Mouse (Mus musculus): ENCODE measurements around the gene Kcna2. TPM values are rescaled to one million over a fixed set of nuclear protein-coding genes. Genes with fewer than 3 reads are reported as not detected.

Gene Kcna2
- total and polyA plus RNA-seq, 2 experiments from 2014 or later = 2.1 to 17.2 TPM

GRCm38 (mm10) chr3:107099866-107100265 is 1.1 kb upstream of the Kcna2 start:
- Histone ChIP-seq H3K4me1 (ENCODE audit: insufficient read depth, low read length) (peaks cover 28% of the 10 kb centered on the region), H3K27ac (no peak overlapping the region; the same call in 1 of the 2 replicates), H3K36me3 (ENCODE audit: insufficient read depth, low read length) (no peaks in the 10 kb centered on the region), H3K9ac (replicated peaks; ENCODE audit: low read length) (no peak overlapping the region), H3K4me2 (ENCODE audit: low read depth, low read length) (no peak overlapping the region), H3K4me3 (ENCODE audit: low read length) (no peak overlapping the region), H3K27me3 (ENCODE audit: insufficient read depth, low read length) (no peaks in the 10 kb centered on the region), H3K9me3 (ENCODE audit: low read length) (no peaks in the 10 kb centered on the region)
- WGBS = 34% methylated on average over 2 of the region's 2 CpGs
- ATAC-seq (no peak), DNase-seq (ENCODE audit: low spot score) (no peak)
- no peak for TF ChIP-seq CTCF (IDR thresholded peaks at IDR 0.05; ENCODE audit: low read depth)

- Histone ChIP-seq H3K9me3 (ENCODE audit: low read length) (no peaks in the 10 kb centered on the region), H3K4me3 (ENCODE audit: low read length) (peak overlapping the region; percentile 78), H3K27ac (peak overlapping the region; percentile 94), H3K9ac (replicated peaks; ENCODE audit: low read length) (peak overlapping the region; percentile 81), H3K4me2 (ENCODE audit: low read depth, low read length) (peak overlapping the region; percentile 84), H3K27me3 (ENCODE audit: insufficient read depth, low read length) (no peaks in the 10 kb centered on the region), H3K36me3 (ENCODE audit: insufficient read depth, low read length) (0 out of 2 replicates have a peak, but pooled peaks cover 2% of the 10 kb centered on the region), H3K4me1 (ENCODE audit: insufficient read depth, low read length) (peaks cover 43% of the 10 kb centered on the region)
- DNase-seq (ENCODE audit: low spot score) (peak; percentile 47), ATAC-seq (peak; percentile 58)
- TF ChIP-seq CTCF (IDR thresholded peaks at IDR 0.05; ENCODE audit: low read depth) = no peak
- under 1% methylated on average over 39 of the region's 41 CpGs for WGBS
Measured at GRCm38 (mm10) chr3:107101456-107101786, 475 bp downstream of the Kcna2 start.

- H3K9ac ChIP-seq (replicated peaks; ENCODE audit: low read length) = peak overlapping the region; percentile 81
- H3K4me1 ChIP-seq (ENCODE audit: insufficient read depth, low read length) = peaks cover 46% of the 10 kb centered on the region
- H3K9me3 ChIP-seq (ENCODE audit: low read length) = no peaks in the 10 kb centered on the region
- peak; percentile 51 for TF ChIP-seq CTCF (IDR thresholded peaks at IDR 0.05; ENCODE audit: low read depth)
- DNase-seq (ENCODE audit: low spot score) = peak; percentile 76
- peak overlapping the region; percentile 84 for H3K4me2 ChIP-seq (ENCODE audit: low read depth, low read length)
- H3K4me3 ChIP-seq (ENCODE audit: low read length) = peak overlapping the region; percentile 78
- ATAC-seq = peak; percentile 89
- H3K36me3 ChIP-seq (ENCODE audit: insufficient read depth, low read length) = 0 out of 2 replicates have a peak, but pooled peaks cover 4% of the 10 kb centered on the region
- WGBS = under 1% methylated on average over 50 of the region's 53 CpGs
- no peaks in the 10 kb centered on the region for H3K27me3 ChIP-seq (ENCODE audit: insufficient read depth, low read length)
- peak overlapping the region; percentile 94 for H3K27ac ChIP-seq
Measured at GRCm38 (mm10) chr3:107101787-107102651, 1.1 kb downstream of the Kcna2 start.

- TF ChIP-seq CTCF (IDR thresholded peaks at IDR 0.05; ENCODE audit: low read depth) = no peak
- WGBS = 71% methylated on average over 7 of the region's 7 CpGs
- H3K9ac ChIP-seq (replicated peaks; ENCODE audit: low read length) = peak overlapping the region; percentile 81
Measured at GRCm38 (mm10) chr3:107103041-107103440, 2.1 kb downstream of the Kcna2 start.

GRCm38 (mm10) chr3:107103462-107103861 is 2.5 kb downstream of the Kcna2 start:
- peak overlapping the region; percentile 84 for H3K4me2 ChIP-seq (ENCODE audit: low read depth, low read length)
- 87% methylated on average over 3 of the region's 3 CpGs for WGBS
- TF ChIP-seq CTCF (IDR thresholded peaks at IDR 0.05; ENCODE audit: low read depth) = no peak
- H3K9ac ChIP-seq (replicated peaks; ENCODE audit: low read length) = peak overlapping the region; percentile 81
- no peaks in the 10 kb centered on the region for H3K27me3 ChIP-seq (ENCODE audit: insufficient read depth, low read length)
- peaks cover 46% of the 10 kb centered on the region for H3K4me1 ChIP-seq (ENCODE audit: insufficient read depth, low read length)
- DNase-seq (ENCODE audit: low spot score) = no peak
- no peaks in the 10 kb centered on the region for H3K9me3 ChIP-seq (ENCODE audit: low read length)
- H3K4me3 ChIP-seq (ENCODE audit: low read length) = 0 out of 2 replicates have a peak overlapping the region, but pooled peaks have one; percentile 78
- no peak for ATAC-seq
- H3K27ac ChIP-seq = no peak overlapping the region
- 0 out of 2 replicates have a peak, but pooled peaks cover 4% of the 10 kb centered on the region for H3K36me3 ChIP-seq (ENCODE audit: insufficient read depth, low read length)

More at GRCm38 (mm10) chr3:107103041-107103440, 2.1 kb downstream of the Kcna2 start:
- Histone ChIP-seq H3K4me1 (ENCODE audit: insufficient read depth, low read length) (peaks cover 46% of the 10 kb centered on the region), H3K27ac (peak overlapping the region; percentile 94; the same call in 1 of the 2 replicates), H3K27me3 (ENCODE audit: insufficient read depth, low read length) (no peaks in the 10 kb centered on the region), H3K4me2 (ENCODE audit: low read depth, low read length) (peak overlapping the region; percentile 84), H3K9me3 (ENCODE audit: low read length) (no peaks in the 10 kb centered on the region), H3K4me3 (ENCODE audit: low read length) (peak overlapping the region; percentile 78), H3K36me3 (ENCODE audit: insufficient read depth, low read length) (0 out of 2 replicates have a peak, but pooled peaks cover 4% of the 10 kb centered on the region)
- no peak for ATAC-seq
- DNase-seq (ENCODE audit: low spot score) = no peak

- H3K4me1 ChIP-seq (ENCODE audit: insufficient read depth, low read length) = peaks cover 37% of the 10 kb centered on the region
Measured at GRCm38 (mm10) chr3:107105986-107106385, 5.0 kb downstream of the Kcna2 start.

More at GRCm38 (mm10) chr3:107105986-107106385, 5.0 kb downstream of the Kcna2 start:
- no peaks in the 10 kb centered on the region for H3K9me3 ChIP-seq (ENCODE audit: low read length)
- peak overlapping the region; percentile 35 for H3K4me2 ChIP-seq (ENCODE audit: low read depth, low read length)
- no peak overlapping the region for H3K4me3 ChIP-seq (ENCODE audit: low read length)
- DNase-seq (ENCODE audit: low spot score) (no peak), ATAC-seq (no peak)
- WGBS = 65% methylated on average over 6 of the region's 6 CpGs
- no peak overlapping the region for H3K27ac ChIP-seq
- no peak for TF ChIP-seq CTCF (IDR thresholded peaks at IDR 0.05; ENCODE audit: low read depth)
- H3K27me3 ChIP-seq (ENCODE audit: insufficient read depth, low read length) = no peaks in the 10 kb centered on the region
- 0 out of 2 replicates have a peak, but pooled peaks cover 4% of the 10 kb centered on the region for H3K36me3 ChIP-seq (ENCODE audit: insufficient read depth, low read length)
- no peak overlapping the region for H3K9ac ChIP-seq (replicated peaks; ENCODE audit: low read length)

Data from hindbrain, postnatal 0 days (tissue).